Mouse (Mus musculus): Measurements from ENCODE around the gene Gnl2. TPM values are rescaled to one million over a fixed set of nuclear protein-coding genes. Genes with fewer than 3 reads are reported as not detected.

Gene Gnl2
- polyA plus RNA-seq, 2 experiments, result 74.1 to 94.7 TPM

DNA sequence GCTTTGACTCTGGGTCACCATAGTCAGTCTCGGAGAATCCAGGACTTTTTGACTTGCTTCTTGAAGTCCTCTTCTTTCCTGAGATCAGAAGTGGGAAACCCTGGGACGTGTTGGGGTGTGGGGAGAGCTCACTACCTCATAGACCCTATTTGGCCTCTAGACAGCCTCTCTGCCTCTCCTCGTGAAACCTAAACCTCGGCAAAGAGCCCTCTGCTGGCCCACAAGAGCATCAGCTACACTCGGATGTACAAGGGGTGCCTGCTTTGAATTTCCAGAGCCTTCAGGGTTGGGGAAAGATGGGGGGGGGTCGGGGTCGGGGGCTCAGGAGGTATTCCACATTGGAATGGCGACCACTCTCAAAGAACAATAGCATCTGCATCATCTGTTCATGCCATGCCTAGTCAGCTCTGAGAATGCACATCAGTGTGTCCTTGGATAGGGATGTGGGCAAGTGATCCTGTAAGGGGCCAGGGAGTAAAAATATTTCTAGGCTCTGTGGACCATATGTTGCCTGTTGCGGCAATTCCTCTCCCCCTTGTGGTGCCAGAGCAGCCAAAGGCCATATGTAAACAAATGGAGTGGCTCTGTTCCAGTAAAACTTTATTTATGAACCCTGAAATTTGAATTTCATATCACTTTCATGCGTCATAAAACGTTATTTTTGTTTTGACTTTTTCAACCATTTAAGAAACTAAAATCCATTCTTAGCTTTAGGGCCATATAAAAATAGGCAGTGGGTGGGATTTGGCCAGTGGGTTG lies 4.6 kb downstream of the Gnl2 start:
- no peaks in the 10 kb centered on the region for H3K9me3 ChIP-seq (ENCODE audit: control insufficient read depth, low read length)
- no peak overlapping the region for H3K9ac ChIP-seq (ENCODE audit: low read depth, low read length, severe bottlenecking)
- TF ChIP-seq POLR2A (IDR thresholded peaks at IDR 0.05; ENCODE audit: borderline replicate concordance, extremely low read depth, insufficient read depth, insufficient read length), result no peak
- no peak overlapping the region for H3K27ac ChIP-seq (replicated peaks; ENCODE audit: low read depth, low read length)
- no peak overlapping the region for H3K4me3 ChIP-seq (replicated peaks; ENCODE audit: low read length)
- DNase-seq (ENCODE audit: low spot score), result peak; percentile 53
- no peak for ATAC-seq (ENCODE audit: low FRiP score, low read depth)
- no peaks in the 10 kb centered on the region for H3K36me3 ChIP-seq (ENCODE audit: control insufficient read depth, insufficient read depth, low read length)
- H3K27me3 ChIP-seq (ENCODE audit: control insufficient read depth, insufficient read depth, low read length), result 0 out of 2 replicates have a peak, but pooled peaks cover 8% of the 10 kb centered on the region
- WGBS, result 25% methylated on average over 11 of the region's 11 CpGs
- H3K4me2 ChIP-seq (replicated peaks; ENCODE audit: low read depth, low read length, severe bottlenecking), result no peak overlapping the region
- H3K4me1 ChIP-seq (ENCODE audit: control insufficient read depth, insufficient read depth, low read length), result no peaks in the 10 kb centered on the region

DNA sequence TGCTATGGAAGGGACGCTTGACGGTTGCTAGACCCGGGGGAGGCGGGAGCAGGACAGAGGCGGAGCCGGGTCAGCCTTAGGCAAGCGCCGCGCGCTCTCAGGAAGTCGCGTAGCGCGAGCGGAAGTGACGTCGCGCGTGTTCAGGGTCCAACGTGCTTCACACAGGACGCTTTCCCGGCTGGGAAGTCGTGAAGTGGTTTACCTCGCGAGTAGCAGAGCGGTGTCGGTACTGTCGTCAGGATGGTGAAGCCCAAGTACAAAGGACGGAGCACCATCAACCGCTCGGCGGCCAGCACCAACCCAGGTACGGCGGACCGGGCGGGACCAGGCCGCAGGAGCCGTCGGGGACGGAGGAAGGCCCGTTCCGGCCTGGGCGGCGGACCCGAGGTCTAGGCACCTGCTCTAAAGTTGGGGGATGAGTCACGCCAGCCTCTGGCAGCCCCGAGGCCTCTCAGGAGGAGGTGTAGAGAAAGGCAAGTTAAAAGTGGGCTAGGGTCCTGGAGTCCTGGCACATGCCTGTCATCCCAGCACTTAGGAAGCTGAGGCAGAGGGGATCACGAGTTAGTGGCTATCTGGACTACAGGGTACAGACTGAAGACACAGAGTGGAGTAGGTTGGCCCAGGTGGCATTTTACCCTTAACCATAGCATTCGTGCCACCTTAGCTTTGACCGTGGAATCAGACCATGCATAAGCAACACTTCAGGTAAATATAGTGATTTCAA lies 13.7 kb downstream of the Gnl2 start:
- H3K9ac ChIP-seq (ENCODE audit: low read depth, low read length, severe bottlenecking), result peak overlapping the region; percentile 93
- peak overlapping the region; percentile 92 for H3K4me3 ChIP-seq (replicated peaks; ENCODE audit: low read length)
- no peaks in the 10 kb centered on the region for H3K9me3 ChIP-seq (ENCODE audit: control insufficient read depth, low read length)
- H3K4me2 ChIP-seq (replicated peaks; ENCODE audit: low read depth, low read length, severe bottlenecking), result peak overlapping the region; percentile 93
- ATAC-seq (ENCODE audit: low FRiP score, low read depth), result peak; percentile 97
- H3K4me1 ChIP-seq (ENCODE audit: control insufficient read depth, insufficient read depth, low read length), result peaks cover 10% of the 10 kb centered on the region
- 1% methylated on average over 50 of the region's 50 CpGs for WGBS
- TF ChIP-seq POLR2A (IDR thresholded peaks at IDR 0.05; ENCODE audit: borderline replicate concordance, extremely low read depth, insufficient read depth, insufficient read length), result peak; percentile 77; the same call in 1 of the 2 replicates
- 0 out of 2 replicates have a peak overlapping the region, but pooled peaks have one; percentile 58 for H3K27ac ChIP-seq (replicated peaks; ENCODE audit: low read depth, low read length)
- DNase-seq (ENCODE audit: low spot score), result peak; percentile 92
- no peaks in the 10 kb centered on the region; the same call in 1 of the 2 replicates for H3K36me3 ChIP-seq (ENCODE audit: control insufficient read depth, insufficient read depth, low read length)
- no peaks in the 10 kb centered on the region for H3K27me3 ChIP-seq (ENCODE audit: control insufficient read depth, insufficient read depth, low read length)

DNA sequence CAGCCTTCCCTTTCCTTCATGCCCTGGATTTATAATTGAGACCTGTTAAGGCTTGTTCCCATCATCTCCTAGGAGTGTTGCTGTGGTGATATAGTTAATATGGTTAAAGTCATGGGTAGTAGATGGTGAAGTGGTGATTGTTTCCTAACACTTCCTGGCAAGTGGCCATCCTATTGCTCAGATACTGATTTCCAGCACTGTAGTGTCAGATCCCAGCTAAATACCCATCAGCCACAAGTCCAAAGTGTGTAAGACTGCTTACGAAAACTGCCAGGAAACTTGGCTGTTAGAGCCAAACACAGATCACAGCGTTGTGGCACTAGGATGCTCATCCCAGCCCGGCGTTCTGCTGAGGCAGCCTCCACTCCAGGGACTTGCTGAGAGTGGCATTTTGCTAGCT lies 18.0 kb downstream of the Gnl2 start:
- H3K36me3 ChIP-seq (ENCODE audit: control insufficient read depth, insufficient read depth, low read length), result peaks cover 32% of the 10 kb centered on the region
- TF ChIP-seq POLR2A (IDR thresholded peaks at IDR 0.05; ENCODE audit: borderline replicate concordance, extremely low read depth, insufficient read depth, insufficient read length), result no peak
- no peak for ATAC-seq (ENCODE audit: low FRiP score, low read depth)
- H3K9me3 ChIP-seq (ENCODE audit: control insufficient read depth, low read length), result no peaks in the 10 kb centered on the region
- H3K27ac ChIP-seq (replicated peaks; ENCODE audit: low read depth, low read length), result no peak overlapping the region
- H3K4me2 ChIP-seq (replicated peaks; ENCODE audit: low read depth, low read length, severe bottlenecking), result no peak overlapping the region
- no peak overlapping the region for H3K4me3 ChIP-seq (replicated peaks; ENCODE audit: low read length)
- no peaks in the 10 kb centered on the region for H3K27me3 ChIP-seq (ENCODE audit: control insufficient read depth, insufficient read depth, low read length)
- WGBS, result 94% methylated on average over 4 of the region's 4 CpGs
- no peak for DNase-seq (ENCODE audit: low spot score)
- H3K4me1 ChIP-seq (ENCODE audit: control insufficient read depth, insufficient read depth, low read length), result peaks cover 10% of the 10 kb centered on the region
- no peak overlapping the region for H3K9ac ChIP-seq (ENCODE audit: low read depth, low read length, severe bottlenecking)

DNA sequence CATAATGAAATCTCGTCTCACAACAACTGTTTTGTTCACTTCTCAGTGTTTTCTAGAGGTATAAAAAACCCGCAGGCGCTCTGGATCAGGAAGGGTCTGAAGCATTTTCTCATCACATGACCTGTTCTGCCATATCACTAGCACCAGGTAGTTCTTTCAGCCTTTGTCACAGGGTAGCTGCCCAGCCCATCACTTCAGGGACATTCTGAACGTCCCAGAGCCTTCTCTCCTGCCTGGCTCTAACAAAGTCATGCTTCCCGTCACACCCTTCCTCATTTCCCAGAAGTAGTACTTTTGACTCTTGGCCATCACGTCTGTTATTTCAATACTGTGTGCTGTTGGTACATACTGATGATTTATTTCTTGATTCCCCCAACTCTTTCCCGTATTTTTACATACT lies 28.1 kb downstream of the Gnl2 start:
- DNase-seq (ENCODE audit: low spot score) (no peak), ATAC-seq (ENCODE audit: low FRiP score, low read depth) (no peak)
- H3K36me3 ChIP-seq (ENCODE audit: control insufficient read depth, insufficient read depth, low read length), result peaks cover 96% of the 10 kb centered on the region
- no peaks in the 10 kb centered on the region for H3K27me3 ChIP-seq (ENCODE audit: control insufficient read depth, insufficient read depth, low read length)
- no peaks in the 10 kb centered on the region for H3K4me1 ChIP-seq (ENCODE audit: control insufficient read depth, insufficient read depth, low read length)
- H3K4me3 ChIP-seq (replicated peaks; ENCODE audit: low read length), result no peak overlapping the region
- no peak for TF ChIP-seq POLR2A (IDR thresholded peaks at IDR 0.05; ENCODE audit: borderline replicate concordance, extremely low read depth, insufficient read depth, insufficient read length)
- no peak overlapping the region for H3K27ac ChIP-seq (replicated peaks; ENCODE audit: low read depth, low read length)
- no peak overlapping the region for H3K9ac ChIP-seq (ENCODE audit: low read depth, low read length, severe bottlenecking)
- WGBS, result 85% methylated on average over 7 of the region's 7 CpGs
- H3K9me3 ChIP-seq (ENCODE audit: control insufficient read depth, low read length), result no peaks in the 10 kb centered on the region
- no peak overlapping the region for H3K4me2 ChIP-seq (replicated peaks; ENCODE audit: low read depth, low read length, severe bottlenecking)

DNA sequence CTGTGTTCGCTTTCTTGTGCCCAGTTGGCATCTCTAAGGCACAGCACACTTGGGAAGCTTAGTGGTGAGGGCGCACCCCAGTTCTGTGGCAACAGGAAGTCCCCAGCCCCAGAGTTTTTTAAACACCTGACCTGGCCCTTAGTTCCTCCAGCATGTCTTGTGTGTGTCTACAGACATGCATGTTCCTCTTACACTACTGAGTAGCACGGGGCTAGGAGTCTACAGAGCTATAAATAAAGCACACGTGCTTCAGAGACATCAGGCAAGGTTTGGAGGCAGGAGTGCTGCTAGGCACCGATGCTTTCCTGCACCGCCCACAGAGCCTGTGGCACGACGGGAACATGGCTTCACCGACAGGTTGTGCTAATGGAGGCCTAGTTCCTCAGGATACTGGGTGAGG lies 39.0 kb downstream of the Gnl2 start:
- ATAC-seq (ENCODE audit: low FRiP score, low read depth), result no peak

More for the DNA sequence above, 39.0 kb downstream of the Gnl2 start:
- no peak for TF ChIP-seq POLR2A (IDR thresholded peaks at IDR 0.05; ENCODE audit: borderline replicate concordance, extremely low read depth, insufficient read depth, insufficient read length)
- Histone ChIP-seq H3K27me3 (ENCODE audit: control insufficient read depth, insufficient read depth, low read length) (no peaks in the 10 kb centered on the region), H3K36me3 (ENCODE audit: control insufficient read depth, insufficient read depth, low read length) (peaks cover 48% of the 10 kb centered on the region), H3K9me3 (ENCODE audit: control insufficient read depth, low read length) (no peaks in the 10 kb centered on the region), H3K4me3 (replicated peaks; ENCODE audit: low read length) (no peak overlapping the region), H3K9ac (ENCODE audit: low read depth, low read length, severe bottlenecking) (no peak overlapping the region), H3K27ac (replicated peaks; ENCODE audit: low read depth, low read length) (no peak overlapping the region), H3K4me2 (replicated peaks; ENCODE audit: low read depth, low read length, severe bottlenecking) (no peak overlapping the region), H3K4me1 (ENCODE audit: control insufficient read depth, insufficient read depth, low read length) (peaks cover 9% of the 10 kb centered on the region; the same call in 1 of the 2 replicates)
- 82% methylated on average over 9 of the region's 9 CpGs for WGBS
- no peak for DNase-seq (ENCODE audit: low spot score)
